Mouse (Mus musculus): ENCODE results near the gene Rabgef1. TPM values are rescaled to one million over a fixed set of nuclear protein-coding genes. Genes with fewer than 3 reads are reported as not detected.

Gene Rabgef1
- polyA plus RNA-seq, 2 experiments = 13.7 to 19.7 TPM

GRCm38 (mm10) chr5:130256678-130257271 lies 85.2 kb downstream of the Rabgef1 start:
- under 1% methylated on average over 25 of the region's 25 CpGs for WGBS (ENCODE audit: insufficient replicate concordance)
- peak overlapping the region; percentile 91 to 95 for H3K4me3 ChIP-seq (ENCODE audit: insufficient read depth in 1 of 2, low read depth in 2 of 2, low read length in 2 of 2)
- DNase-seq (ENCODE audit: low read depth in 3 of 3, low spot score in 3 of 3) = peak; percentile 98 to 99 (median 99)
- H3K9me3 ChIP-seq (ENCODE audit: control insufficient read depth, low read length) = no peaks in the 10 kb centered on the region
- TF ChIP-seq EP300 (IDR thresholded peaks at IDR 0.05; ENCODE audit: low read depth) (0 out of 2 replicates have a peak, but pooled peaks have one; percentile 17), CTCF (IDR thresholded peaks at IDR 0.05; ENCODE audit: low read depth) (no peak)
- peaks cover 20% of the 10 kb centered on the region for H3K36me3 ChIP-seq (replicated peaks; ENCODE audit: control insufficient read depth, insufficient read depth, low read depth)
- no peaks in the 10 kb centered on the region for H3K27me3 ChIP-seq (ENCODE audit: control insufficient read depth, insufficient read depth, low read length)
- peak overlapping the region; percentile 91 for H3K27ac ChIP-seq
- H3K4me2 ChIP-seq (ENCODE audit: low read depth) = peak overlapping the region; percentile 99
- ATAC-seq (ENCODE audit: insufficient read depth) = peak; percentile 87
- H3K9ac ChIP-seq (replicated peaks) = peak overlapping the region; percentile 67
- H3K4me1 ChIP-seq (replicated peaks; ENCODE audit: control insufficient read depth in 2 of 2, insufficient read depth in 2 of 2, low read length in 1 of 2) = peaks cover 5 to 21% of the 10 kb centered on the region in 2 experiments

- no peak for TF ChIP-seq EP300 (IDR thresholded peaks at IDR 0.05; ENCODE audit: low read depth)
- TF ChIP-seq CTCF (IDR thresholded peaks at IDR 0.05; ENCODE audit: low read depth) = no peak
- WGBS (ENCODE audit: insufficient replicate concordance) = 5% methylated on average over 8 of the region's 8 CpGs
Measured at GRCm38 (mm10) chr5:130257303-130257702, 85.7 kb downstream of the Rabgef1 start.

DNA sequence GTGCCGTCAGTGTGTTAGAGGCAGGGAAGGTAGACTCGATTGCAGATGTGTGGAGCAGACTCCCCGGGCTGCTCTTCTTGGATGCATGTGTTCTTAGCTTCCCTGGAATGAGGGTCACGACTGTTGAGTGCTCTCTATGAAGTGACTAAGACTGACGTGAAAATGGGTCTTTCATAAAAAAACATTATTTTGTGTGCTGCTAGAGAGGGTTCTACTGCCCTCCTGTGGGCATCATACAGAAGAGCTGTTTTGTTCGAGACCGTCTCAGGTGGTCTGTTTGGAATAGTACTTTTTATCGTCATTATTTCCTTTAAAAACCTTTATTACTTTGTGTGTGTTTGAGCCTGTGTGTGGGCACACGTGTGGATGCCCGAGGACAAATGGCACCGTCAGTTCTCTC lies 91.9 kb downstream of the Rabgef1 start:
- TF ChIP-seq EP300 (IDR thresholded peaks at IDR 0.05; ENCODE audit: low read depth) (no peak), CTCF (IDR thresholded peaks at IDR 0.05; ENCODE audit: low read depth) (peak; percentile 39)
- Histone ChIP-seq H3K9me3 (ENCODE audit: control insufficient read depth, low read length) (no peaks in the 10 kb centered on the region), H3K36me3 (replicated peaks; ENCODE audit: control insufficient read depth, insufficient read depth, low read depth) (peaks cover 10% of the 10 kb centered on the region; the same call in 1 of the 2 replicates), H3K4me1 (replicated peaks; ENCODE audit: control insufficient read depth in 2 of 2, insufficient read depth in 2 of 2, low read length in 1 of 2) (peaks cover 0 to 6% of the 10 kb centered on the region in 2 experiments; a peak in 3 of 4 replicates), H3K4me3 (ENCODE audit: insufficient read depth in 1 of 2, low read depth in 2 of 2, low read length in 2 of 2) (no peak overlapping the region), H3K27ac (no peak overlapping the region), H3K9ac (replicated peaks) (no peak overlapping the region), H3K4me2 (ENCODE audit: low read depth) (no peak overlapping the region), H3K27me3 (ENCODE audit: control insufficient read depth, insufficient read depth, low read length) (no peaks in the 10 kb centered on the region)
- ATAC-seq (ENCODE audit: insufficient read depth) (no peak), DNase-seq (ENCODE audit: low read depth in 3 of 3, low spot score in 3 of 3) (no peak)
- WGBS (ENCODE audit: insufficient replicate concordance) = 72% methylated on average over 11 of the region's 11 CpGs

More at GRCm38 (mm10) chr5:130257303-130257702, 85.7 kb downstream of the Rabgef1 start:
- peak overlapping the region; percentile 94 for H3K4me2 ChIP-seq (ENCODE audit: low read depth)
- peaks cover 14% of the 10 kb centered on the region for H3K36me3 ChIP-seq (replicated peaks; ENCODE audit: control insufficient read depth, insufficient read depth, low read depth)
- no peaks in the 10 kb centered on the region for H3K9me3 ChIP-seq (ENCODE audit: control insufficient read depth, low read length)
- peak overlapping the region; percentile 67 for H3K9ac ChIP-seq (replicated peaks)
- peak overlapping the region; percentile 30 for H3K27ac ChIP-seq
- peaks cover 5 to 21% of the 10 kb centered on the region in 2 experiments for H3K4me1 ChIP-seq (replicated peaks; ENCODE audit: control insufficient read depth in 2 of 2, insufficient read depth in 2 of 2, low read length in 1 of 2)
- peak overlapping the region; percentile 91 to 95 for H3K4me3 ChIP-seq (ENCODE audit: insufficient read depth in 1 of 2, low read depth in 2 of 2, low read length in 2 of 2)
- no peak for DNase-seq (ENCODE audit: low read depth in 3 of 3, low spot score in 3 of 3)
- ATAC-seq (ENCODE audit: insufficient read depth) = no peak
- no peaks in the 10 kb centered on the region for H3K27me3 ChIP-seq (ENCODE audit: control insufficient read depth, insufficient read depth, low read length)

Other genes with a start within 250 kb of the Rabgef1 start
- 16.5 and 16.6 TPM in 2 replicates for gene Vkorc1l1, start 229.8 kb upstream of the Rabgef1 start, polyA plus RNA-seq (2012; rRNA removed)
- 16.2 and 17.5 TPM in 2 replicates for gene Vkorc1l1, start 229.8 kb upstream of the Rabgef1 start, polyA plus RNA-seq (2014; fragmentation: Nextera tagmentation; extraction: Ambion mirVana)
- gene Gusb, start 168.7 kb upstream of the Rabgef1 start, polyA plus RNA-seq (2012; rRNA removed) = 15.5 and 18.7 TPM in 2 replicates
- gene Gusb, start 168.7 kb upstream of the Rabgef1 start, polyA plus RNA-seq (2014; fragmentation: Nextera tagmentation; extraction: Ambion mirVana) = 37.7 and 37.9 TPM in 2 replicates
- gene Asl, start 142.6 kb upstream of the Rabgef1 start, polyA plus RNA-seq (2012; rRNA removed) = 26.1 and 30.4 TPM in 2 replicates
- 39.8 and 47.3 TPM in 2 replicates for gene Asl, start 142.6 kb upstream of the Rabgef1 start, polyA plus RNA-seq (2014; fragmentation: Nextera tagmentation; extraction: Ambion mirVana)
- gene Crcp, start 142.5 kb upstream of the Rabgef1 start, polyA plus RNA-seq (2012; rRNA removed) = 8.6 and 15.8 TPM in 2 replicates
- 14.7 and 16.1 TPM in 2 replicates for gene Crcp, start 142.5 kb upstream of the Rabgef1 start, polyA plus RNA-seq (2014; fragmentation: Nextera tagmentation; extraction: Ambion mirVana)
- 8.4 and 10.0 TPM in 2 replicates for gene Tpst1, start 98.5 kb upstream of the Rabgef1 start, polyA plus RNA-seq (2012; rRNA removed)
- gene Tpst1, start 98.5 kb upstream of the Rabgef1 start, polyA plus RNA-seq (2014; fragmentation: Nextera tagmentation; extraction: Ambion mirVana) = 22.3 and 22.8 TPM in 2 replicates
- 3.2 and 3.6 TPM in 2 replicates for gene Kctd7, start 26.9 kb upstream of the Rabgef1 start, polyA plus RNA-seq (2012; rRNA removed)
- gene Kctd7, start 26.9 kb upstream of the Rabgef1 start, polyA plus RNA-seq (2014; fragmentation: Nextera tagmentation; extraction: Ambion mirVana) = 3.8 and 6.6 TPM in 2 replicates
- gene Tmem248, start 45.3 kb downstream of the Rabgef1 start, polyA plus RNA-seq (2012; rRNA removed) = 12.5 and 14.1 TPM in 2 replicates
- gene Tmem248, start 45.3 kb downstream of the Rabgef1 start, polyA plus RNA-seq (2014; fragmentation: Nextera tagmentation; extraction: Ambion mirVana) = 25.4 and 26.6 TPM in 2 replicates
- gene Sbds, start 83.7 kb downstream of the Rabgef1 start, polyA plus RNA-seq (2012; rRNA removed) = 17.9 and 35.8 TPM in 2 replicates
- gene Sbds, start 83.7 kb downstream of the Rabgef1 start, polyA plus RNA-seq (2014; fragmentation: Nextera tagmentation; extraction: Ambion mirVana) = 38.1 and 40.1 TPM in 2 replicates
- gene Tyw1, start 83.8 kb downstream of the Rabgef1 start, polyA plus RNA-seq (2012; rRNA removed) = 5.1 and 6.8 TPM in 2 replicates
- gene Tyw1, start 83.8 kb downstream of the Rabgef1 start, polyA plus RNA-seq (2014; fragmentation: Nextera tagmentation; extraction: Ambion mirVana) = 12.1 and 13.5 TPM in 2 replicates
- gene Caln1, start 197.7 kb downstream of the Rabgef1 start, polyA plus RNA-seq (2012; rRNA removed) = not detected in 2 replicates
- gene Caln1, start 197.7 kb downstream of the Rabgef1 start, polyA plus RNA-seq (2014; fragmentation: Nextera tagmentation; extraction: Ambion mirVana) = not detected in 2 replicates
- not detected in 2 replicates for gene A330070K13Rik, start 212.8 kb downstream of the Rabgef1 start, polyA plus RNA-seq (2012; rRNA removed)
- not detected in 2 replicates for gene A330070K13Rik, start 212.8 kb downstream of the Rabgef1 start, polyA plus RNA-seq (2014; fragmentation: Nextera tagmentation; extraction: Ambion mirVana)